Mouse (Mus musculus): Measurements from ENCODE around the gene Nkx6-1. TPM values are rescaled to one million over a fixed set of nuclear protein-coding genes. Genes with fewer than 3 reads are reported as not detected.

Nkx6-1 gene
- polyA plus RNA-seq, 1 experiment = 0.11 TPM

- DNase-seq (ENCODE audit: low spot score) = no peak
Observed at GRCm38 (mm10) chr5:101658984-101659290, 5.9 kb downstream of the Nkx6-1 start.

DNA sequence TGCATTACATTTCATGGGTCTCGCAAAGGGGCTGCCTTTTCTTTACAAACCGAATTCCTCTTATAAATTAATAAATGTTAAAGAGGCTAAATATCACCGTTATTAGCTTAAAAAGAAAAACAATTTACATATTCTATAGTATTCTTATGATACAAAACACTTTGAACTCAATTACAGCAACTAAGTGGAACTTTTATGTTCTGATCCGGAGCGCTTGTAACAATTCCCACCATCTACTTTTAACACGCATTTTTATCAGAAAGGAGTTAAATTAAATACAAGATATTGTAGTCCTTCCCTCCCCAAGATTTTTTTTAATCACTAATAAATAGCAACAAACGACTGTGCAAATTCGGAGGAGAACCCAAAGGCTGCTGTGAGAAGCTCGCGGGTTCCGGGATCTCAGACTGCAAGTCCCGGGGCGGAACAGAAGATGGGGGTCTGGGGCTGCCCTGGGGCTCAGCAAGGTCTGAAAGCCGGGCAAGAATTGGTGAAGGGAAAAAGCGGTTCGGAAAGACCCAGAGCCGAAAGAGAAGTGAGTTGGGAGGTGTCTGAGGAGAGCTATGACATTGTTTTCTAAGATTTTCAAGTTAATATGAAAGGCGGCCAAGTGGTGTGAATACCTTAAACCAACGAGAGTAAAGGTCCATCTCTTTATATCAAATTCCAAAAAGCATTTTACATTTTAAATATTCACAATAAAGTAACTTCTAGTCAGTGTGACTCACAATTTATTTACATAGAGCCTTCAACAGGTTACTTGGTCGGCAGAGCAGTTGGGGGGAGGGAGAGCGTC is 6.4 kb downstream of the Nkx6-1 start:
- no peak for DNase-seq (ENCODE audit: low spot score)

DNA sequence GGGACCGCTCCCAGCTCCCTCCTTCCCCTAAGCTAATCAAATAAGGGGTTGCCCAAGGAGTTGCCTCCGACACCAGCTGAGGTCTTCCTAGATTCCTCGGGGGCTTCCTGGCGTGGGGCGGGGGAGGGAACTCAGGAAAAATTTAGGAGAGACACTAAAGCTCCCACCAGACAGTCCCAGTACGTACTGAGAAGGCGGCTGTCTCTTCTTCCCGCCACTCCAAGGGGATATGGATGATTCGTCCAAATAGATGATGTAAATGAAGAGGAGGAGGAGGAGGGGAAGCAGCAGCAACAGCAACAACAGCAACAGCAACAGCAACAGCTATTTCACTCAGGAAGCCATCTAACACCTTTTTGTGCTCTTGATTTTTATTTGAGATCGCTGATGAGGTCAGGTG is 7.1 kb downstream of the Nkx6-1 start:
- no peak for DNase-seq (ENCODE audit: low spot score)

- DNase-seq (ENCODE audit: low spot score) = no peak
Observed at GRCm38 (mm10) chr5:101656107-101656506, 8.7 kb downstream of the Nkx6-1 start.

GRCm38 (mm10) chr5:101655418-101655817 is 9.4 kb downstream of the Nkx6-1 start:
- DNase-seq (ENCODE audit: low spot score) = no peak

DNA sequence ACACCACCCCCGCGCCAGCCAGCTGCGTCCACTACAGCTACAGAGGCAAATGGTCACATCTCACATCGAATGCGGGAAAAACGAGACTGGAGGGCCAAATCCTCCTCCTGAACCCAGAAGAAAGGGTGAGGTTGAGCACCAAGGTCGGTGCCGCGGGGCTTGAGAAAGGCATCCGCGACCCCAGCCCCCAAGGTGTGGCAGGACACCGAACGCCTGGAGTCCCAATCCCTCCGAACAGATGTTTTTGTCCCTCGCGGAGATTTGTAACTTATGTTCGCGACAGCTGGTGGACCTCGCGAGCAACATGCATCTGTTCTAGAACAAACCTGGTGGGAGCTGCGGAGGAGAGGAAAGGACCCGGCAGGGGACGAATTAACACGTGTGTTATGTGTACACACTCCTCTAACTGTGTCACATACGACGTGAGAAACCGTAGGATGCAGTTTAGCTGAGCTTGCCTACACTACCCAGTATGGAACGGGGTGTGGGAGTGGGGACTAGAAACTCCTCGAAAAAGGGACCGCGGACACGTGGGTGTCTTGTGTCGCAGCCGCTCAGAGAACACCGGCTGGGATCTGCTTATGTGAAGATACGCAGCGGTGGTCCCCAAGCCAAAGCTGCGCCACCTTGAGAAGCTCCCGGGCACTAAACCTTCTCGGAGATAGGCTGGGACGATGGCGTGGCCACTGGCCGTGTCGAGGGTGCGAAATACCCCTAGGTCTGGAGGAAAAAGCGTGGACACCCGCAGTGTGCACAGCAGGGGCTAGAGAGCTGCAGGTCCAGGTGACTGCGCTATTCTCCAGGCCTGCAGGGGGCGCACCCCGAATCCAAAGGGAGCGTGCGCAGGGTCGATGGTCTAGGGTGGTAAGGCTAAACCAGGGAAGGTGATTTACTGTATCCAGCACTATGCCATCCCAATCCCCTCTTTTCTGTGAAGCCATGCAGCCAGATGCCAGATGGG is 16.8 kb downstream of the Nkx6-1 start:
- no peak for DNase-seq (ENCODE audit: low spot score)

GRCm38 (mm10) chr5:101646961-101647575 is 17.7 kb downstream of the Nkx6-1 start:
- DNase-seq (ENCODE audit: low spot score) = no peak

- DNase-seq (ENCODE audit: low spot score) = no peak
Observed at GRCm38 (mm10) chr5:101645071-101645470, 19.7 kb downstream of the Nkx6-1 start.

DNA sequence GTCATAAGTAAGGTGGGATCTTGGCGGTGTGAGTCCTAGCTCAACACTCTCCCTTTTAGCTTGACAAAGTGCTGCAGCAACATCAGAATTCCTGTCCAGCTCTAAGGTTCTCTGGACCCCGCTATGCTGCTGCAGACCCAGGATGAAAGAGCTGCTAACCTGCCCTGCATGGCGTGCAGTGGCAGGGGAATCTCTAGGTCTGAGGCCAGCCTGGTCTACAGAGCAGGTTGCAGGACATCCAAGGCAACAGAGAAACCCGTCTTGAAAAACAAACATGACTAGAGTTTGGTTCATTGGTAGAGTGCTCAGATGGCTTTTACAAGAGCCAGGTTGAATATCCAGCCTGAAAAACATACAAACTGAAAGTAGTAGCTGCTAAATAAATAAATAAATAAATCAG is 26.7 kb downstream of the Nkx6-1 start:
- DNase-seq (ENCODE audit: low spot score) = no peak

Other genes starting within 250 kb of the Nkx6-1 start
- 78.8 and 101 TPM in 2 replicates for gene Cds1, start 100.1 kb upstream of the Nkx6-1 start, polyA plus RNA-seq (2012; rRNA removed)

Measured in urinary bladder, adult 2 months (tissue).